Mouse (Mus musculus): ENCODE measurements around the gene Tmem52. TPM values are rescaled to one million over a fixed set of nuclear protein-coding genes. Genes with fewer than 3 reads are reported as not detected.

Gene Tmem52
- 24.6 and 32.7 TPM in 2 replicates for polyA plus RNA-seq (2012; rRNA removed)

GRCm38 (mm10) chr4:155468952-155469351, at the start of gene Tmem52:
Gene Tmem52, plus strand, starts transcription at chr4:155469114.

GRCm38 (mm10) chr4:155490990-155491504, 22.1 kb downstream of the Tmem52 start, which contains the start of gene Gnb1:
Gene Gnb1, plus strand, starts transcription at chr4:155491361.

Other genes starting within 250 kb of the Tmem52 start
- gene Ski, start 246.5 kb upstream of the Tmem52 start, polyA plus RNA-seq (2012; rRNA removed): 91.4 and 100 TPM in 2 replicates
- 72.4 and 93.5 TPM in 2 replicates for gene Faap20, start 219.3 kb upstream of the Tmem52 start, polyA plus RNA-seq (2012; rRNA removed)
- gene Prkcz, start 107.8 kb upstream of the Tmem52 start, polyA plus RNA-seq (2012; rRNA removed): 9.5 and 12.1 TPM in 2 replicates
- 0.38 and 1.6 TPM in 2 replicates for gene Gabrd, start 71.0 kb upstream of the Tmem52 start, polyA plus RNA-seq (2012; rRNA removed)
- gene Cfap74, start 59.9 kb upstream of the Tmem52 start, polyA plus RNA-seq (2012; rRNA removed): 6.1 and 8.0 TPM in 2 replicates
- gene Gnb1, start 22.2 kb downstream of the Tmem52 start, polyA plus RNA-seq (2012; rRNA removed): 767 and 998 TPM in 2 replicates
- gene Nadk, start 93.3 kb downstream of the Tmem52 start, polyA plus RNA-seq (2012; rRNA removed): 159 and 161 TPM in 2 replicates
- gene Slc35e2, start 132.3 kb downstream of the Tmem52 start, polyA plus RNA-seq (2012; rRNA removed): 10.1 and 12.7 TPM in 2 replicates
- gene Cdk11b, start 155.7 kb downstream of the Tmem52 start, polyA plus RNA-seq (2012; rRNA removed): 14.6 and 18.3 TPM in 2 replicates
- not detected in 2 replicates for gene Gm10563, start 176.3 kb downstream of the Tmem52 start, polyA plus RNA-seq (2012; rRNA removed)
- gene Mmp23, start 184.3 kb downstream of the Tmem52 start, polyA plus RNA-seq (2012; rRNA removed): 270 and 504 TPM in 2 replicates
- 183 and 185 TPM in 2 replicates for gene Mib2, start 200.1 kb downstream of the Tmem52 start, polyA plus RNA-seq (2012; rRNA removed)
- 119 and 120 TPM in 2 replicates for gene Fndc10, start 225.2 kb downstream of the Tmem52 start, polyA plus RNA-seq (2012; rRNA removed)
- gene Ssu72, start 235.7 kb downstream of the Tmem52 start, polyA plus RNA-seq (2012; rRNA removed): 155 and 186 TPM in 2 replicates

Measured in ovary, adult 2 months (tissue).